Mouse (Mus musculus): ENCODE measurements around the gene Zdhhc16.

DNA sequence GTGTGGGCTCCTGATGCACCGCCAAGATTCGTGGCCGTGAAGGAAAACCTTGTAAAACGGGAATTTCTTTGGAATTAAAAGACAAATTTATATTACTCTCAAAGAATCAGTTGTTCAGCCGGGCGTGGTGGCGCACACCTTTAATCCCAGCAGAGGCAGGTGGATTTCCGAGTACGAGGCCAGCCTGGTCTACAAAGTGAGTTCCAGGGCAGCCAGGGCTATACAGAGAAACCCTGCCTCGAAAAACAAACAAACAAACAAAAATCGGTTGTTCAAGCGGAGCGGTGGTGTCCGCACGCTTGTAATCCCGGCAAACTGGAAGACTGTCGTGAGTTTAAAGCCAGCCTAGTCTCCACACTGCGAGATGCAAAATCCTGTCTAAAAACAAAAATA is 37.0 kb upstream of the Zdhhc16 start:
- TF ChIP-seq CTCF (IDR thresholded peaks at IDR 0.05; ENCODE audit: low read depth, low read length) (no peak), POLR2A (IDR thresholded peaks at IDR 0.05; ENCODE audit: borderline replicate concordance, low read depth, low read length) (no peak)

All from bone marrow macrophage, adult 2 months (primary cell).